Mouse (Mus musculus) olfactory bulb, adult 2 months (tissue): ENCODE measurements around the gene Ccdc9b. TPM values are rescaled to one million over a fixed set of nuclear protein-coding genes. Genes with fewer than 3 reads are reported as not detected.

Experiments
- H3K27ac ChIP-seq: fragments of 200-500 bp; 2 replicates; pipeline ENCODE4 v1.5.1; 2012; ENCODE audit warnings: low read depth, low read length; ENCODE audit not compliant: insufficient read depth
- H3K4me1 ChIP-seq: fragments of 200-500 bp; 2 replicates; pipeline ENCODE4 v1.6.1; 2012; ENCODE audit warnings: low read length; ENCODE audit not compliant: control insufficient read depth, insufficient read depth
- H3K4me3 ChIP-seq: fragments of 200-500 bp; 2 replicates; pipeline ENCODE4 v1.5.1; 2012; ENCODE audit warnings: mild to moderate bottlenecking, low read depth, low read length, moderate library complexity; ENCODE audit not compliant: insufficient read depth
- CTCF ChIP-seq: fragments of 200-500 bp; IDR thresholded peaks from 2 replicates; pipeline ENCODE4 v1.5.1; 2012; ENCODE audit warnings: low read depth, mild to moderate bottlenecking, low read length, moderate library complexity; ENCODE audit not compliant: insufficient read depth
- POLR2A ChIP-seq: fragments of 200-500 bp; IDR thresholded peaks from 2 replicates; pipeline ENCODE4 v1.6.1; 2012; ENCODE audit warnings: mild to moderate bottlenecking, low read depth, low read length, moderate library complexity; ENCODE audit not compliant: insufficient read depth
- WGBS: fragments of 180-500 bp; shearing (Covaris S2); methylation state at CpG from one replicate; pipeline ENCODE4 v1.1.7; 2018; 5-methylcytosine and 5-hydroxymethylcytosine counted together
- polyA plus RNA-seq: library from polyadenylated mRNA; stranded (reverse); fragments of >200 nt; gene quantifications from 2 replicates; pipeline ENCODE4 v1.2.4, GENCODE M21; 2012; ENCODE audit warnings: low replicate concordance; ENCODE audit not compliant: missing spikeins, insufficient read depth, insufficient read length

The Ccdc9b gene
- polyA plus RNA-seq, 1 experiment: not detected

GRCm38 (mm10) chr2:118729194-118729593, 33.3 kb downstream of the Ccdc9b start:
- Histone ChIP-seq H3K27ac (no peak overlapping the region), H3K4me1 (peaks cover 22% of the 10 kb centered on the region), H3K4me3 (no peak overlapping the region)
- no peak for TF ChIP-seq CTCF
- no peak for TF ChIP-seq POLR2A
- WGBS: 79% methylated on average over 4 of the region's 4 CpGs

- peaks cover 24% of the 10 kb centered on the region for H3K4me1 ChIP-seq
- H3K27ac ChIP-seq: no peak within 1 kb of the TSS
- H3K4me3 ChIP-seq: no peak within 1 kb of the TSS
- TF ChIP-seq POLR2A (no peak), CTCF (no peak)
- WGBS: 45% methylated on average over 7 of the region's 7 CpGs
Measured at GRCm38 (mm10) chr2:118728337-118728736, 34.1 kb downstream of the Ccdc9b start, which contains the start of gene Plcb2. Gene Plcb2 (minus strand): TSS chr2:118728438.

GRCm38 (mm10) chr2:118727911-118728310, 34.5 kb downstream of the Ccdc9b start:
- Histone ChIP-seq H3K4me1 (peaks cover 28% of the 10 kb centered on the region), H3K27ac (no peak overlapping the region), H3K4me3 (no peak overlapping the region)
- 39% methylated on average over 9 of the region's 9 CpGs for WGBS
- TF ChIP-seq CTCF (no peak), POLR2A (no peak)

GRCm38 (mm10) chr2:118726873-118727272, 35.6 kb downstream of the Ccdc9b start:
- 96% methylated on average over 2 of the region's 2 CpGs for WGBS

GRCm38 (mm10) chr2:118725511-118725910, 37.0 kb downstream of the Ccdc9b start:
- WGBS: 92% methylated on average over 4 of the region's 4 CpGs
- H3K4me3 ChIP-seq: no peak overlapping the region
- TF ChIP-seq CTCF (no peak), POLR2A (no peak)
- H3K27ac ChIP-seq: no peak overlapping the region
- H3K4me1 ChIP-seq: peaks cover 29% of the 10 kb centered on the region

More at GRCm38 (mm10) chr2:118726873-118727272, 35.6 kb downstream of the Ccdc9b start:
- H3K4me1 ChIP-seq: peaks cover 31% of the 10 kb centered on the region
- TF ChIP-seq CTCF (no peak), POLR2A (no peak)
- H3K4me3 ChIP-seq: no peak overlapping the region
- H3K27ac ChIP-seq: no peak overlapping the region

- no peak for TF ChIP-seq POLR2A
- no peak for TF ChIP-seq CTCF
- Histone ChIP-seq H3K4me3 (no peak overlapping the region), H3K27ac (no peak overlapping the region), H3K4me1 (peaks cover 23% of the 10 kb centered on the region)
- 89% methylated on average over 15 of the region's 15 CpGs for WGBS
Measured at GRCm38 (mm10) chr2:118723693-118724486, 38.6 kb downstream of the Ccdc9b start.

GRCm38 (mm10) chr2:118716677-118717076, 45.8 kb downstream of the Ccdc9b start:
- TF ChIP-seq CTCF (no peak), POLR2A (no peak)
- Histone ChIP-seq H3K4me3 (no peak overlapping the region), H3K27ac (no peak overlapping the region), H3K4me1 (peaks cover 41% of the 10 kb centered on the region)
- 96% methylated on average over 5 of the region's 5 CpGs for WGBS

GRCm38 (mm10) chr2:118714230-118714629, 48.2 kb downstream of the Ccdc9b start:
- Histone ChIP-seq H3K4me1 (peaks cover 62% of the 10 kb centered on the region), H3K27ac (peak overlapping the region; percentile 94), H3K4me3 (peak overlapping the region; percentile 10; the same call in 1 of the 2 replicates)
- 19% methylated on average over 4 of the region's 4 CpGs for WGBS
- TF ChIP-seq POLR2A: no peak
- no peak for TF ChIP-seq CTCF

- H3K4me1 ChIP-seq: peaks cover 66% of the 10 kb centered on the region
- TF ChIP-seq CTCF (no peak), POLR2A (no peak)
- no peak overlapping the region for H3K4me3 ChIP-seq
- H3K27ac ChIP-seq: peak overlapping the region; percentile 54; the same call in 1 of the 2 replicates
- 96% methylated on average over 6 of the region's 6 CpGs for WGBS
Measured at GRCm38 (mm10) chr2:118713631-118714030, 48.8 kb downstream of the Ccdc9b start.
